Mouse (Mus musculus) myocyte (in vitro differentiated cells): ENCODE results near the gene Arhgap10. TPM values are rescaled to one million over a fixed set of nuclear protein-coding genes. Genes with fewer than 3 reads are reported as not detected.

Source experiments
- H3K27me3 ChIP-seq: one replicate; pipeline ENCODE4 v1.6.1; 2011; ENCODE audit not compliant: control insufficient read depth, insufficient read depth, insufficient read length
- H3K36me3 ChIP-seq: one replicate; pipeline ENCODE4 v1.6.1; 2011; ENCODE audit not compliant: control insufficient read depth, insufficient read depth
- H3K4me2 ChIP-seq: one replicate; pipeline ENCODE4 v1.6.1; 2011; ENCODE audit warnings: low read depth, control low read depth
- H3K4me3 ChIP-seq: one replicate; pipeline ENCODE4 v1.5.1; 2011; ENCODE audit warnings: mild to moderate bottlenecking, control low read depth, moderate library complexity
- H3K79me2 ChIP-seq: one replicate; pipeline ENCODE4 v1.6.1; 2011; ENCODE audit not compliant: control insufficient read depth, insufficient read depth
- H3ac ChIP-seq: one replicate; pipeline ENCODE4 v1.6.1; 2011; ENCODE audit not compliant: control insufficient read depth, insufficient read length
- CEBPB ChIP-seq: IDR thresholded peaks from 2 replicates; pipeline ENCODE4 v1.6.1; 2011; ENCODE audit warnings: mild to moderate bottlenecking, moderate library complexity; ENCODE audit not compliant: poor library complexity, insufficient read depth, severe bottlenecking
- E2F4 ChIP-seq: IDR thresholded peaks from one replicate; pipeline ENCODE4 v1.6.1; 2011; ENCODE audit warnings: mild to moderate bottlenecking, control low read depth, moderate library complexity; ENCODE audit not compliant: insufficient read depth
- MAX ChIP-seq: IDR thresholded peaks from one replicate; pipeline ENCODE4 v1.6.1; 2011; ENCODE audit warnings: low read depth, mild to moderate bottlenecking, control low read depth
- MYOD1 ChIP-seq, 3 experiments: IDR thresholded peaks; one replicate each; pipeline ENCODE4 v1.6.1; 2011; ENCODE audit warnings: control low read depth in 2 of 3, low read depth in 2 of 3, mild to moderate bottlenecking in 2 of 3, moderate library complexity in 1 of 3; ENCODE audit not compliant: insufficient read length in 2 of 3, control insufficient read depth in 1 of 3
- MYOG ChIP-seq, 3 experiments: IDR thresholded peaks; one replicate each; pipeline ENCODE4 v1.6.1; 2011; ENCODE audit warnings: control low read depth in 2 of 3, low read depth in 2 of 3, mild to moderate bottlenecking in 2 of 3; ENCODE audit not compliant: insufficient read length in 2 of 3, control insufficient read depth in 1 of 3, insufficient read depth in 1 of 3
- POLR2A ChIP-seq: IDR thresholded peaks from one replicate; pipeline ENCODE4 v1.6.1; 2011; ENCODE audit warnings: low read depth, mild to moderate bottlenecking, control low read depth, moderate library complexity; ENCODE audit not compliant: insufficient read length
- POLR2AphosphoS2 ChIP-seq: IDR thresholded peaks from one replicate; pipeline ENCODE4 v1.6.1; 2011; ENCODE audit warnings: low read depth, control low read depth; ENCODE audit not compliant: insufficient read length
- REST ChIP-seq: IDR thresholded peaks from one replicate; pipeline ENCODE4 v1.6.1; 2011; ENCODE audit warnings: mild to moderate bottlenecking, control low read depth, moderate library complexity; ENCODE audit not compliant: insufficient read depth, insufficient read length
- SRF ChIP-seq: IDR thresholded peaks from one replicate; pipeline ENCODE4 v1.6.1; 2011; ENCODE audit warnings: low read depth; ENCODE audit not compliant: control insufficient read depth, insufficient read length
- TCF12 ChIP-seq: IDR thresholded peaks from one replicate; pipeline ENCODE4 v1.6.1; 2011; ENCODE audit warnings: mild to moderate bottlenecking, control low read depth; ENCODE audit not compliant: poor library complexity, insufficient read depth, severe bottlenecking
- TCF3 ChIP-seq: IDR thresholded peaks from one replicate; pipeline ENCODE4 v1.6.1; 2011; ENCODE audit warnings: low read depth, control low read depth; ENCODE audit not compliant: insufficient read length
- USF1 ChIP-seq: IDR thresholded peaks from one replicate; pipeline ENCODE4 v1.6.1; 2011; ENCODE audit warnings: low read depth, mild to moderate bottlenecking, control low read depth, moderate library complexity
- polyA plus RNA-seq: library from polyadenylated mRNA; unstranded; fragments of >200 nt; fragmentation: generic; extraction: Trizol; gene quantifications from one replicate; pipeline ENCODE4 v1.2.1, GENCODE M21; 2012; ENCODE audit warnings: missing spikeins

Gene Arhgap10
- polyA plus RNA-seq, 1 experiment = 18.1 TPM

GRCm38 (mm10) chr8:77288065-77288464 is 229.7 kb downstream of the Arhgap10 start:
- H3K36me3 ChIP-seq = no peaks in the 10 kb centered on the region
- TF ChIP-seq REST = no peak

GRCm38 (mm10) chr8:77284473-77284872 is 233.3 kb downstream of the Arhgap10 start:
- Histone ChIP-seq H3K4me2 (no peak overlapping the region), H3ac (no peak overlapping the region), H3K27me3 (no peaks in the 10 kb centered on the region), H3K36me3 (no peaks in the 10 kb centered on the region), H3K79me2 (no peaks in the 10 kb centered on the region), H3K4me3 (no peak overlapping the region)
- TF ChIP-seq TCF12 = no peak
- TF ChIP-seq REST = no peak
- TF ChIP-seq MAX = no peak
- TF ChIP-seq POLR2AphosphoS2 = no peak
- TF ChIP-seq MYOD1 (IDR thresholded peaks at IDR 0.05; ENCODE audit: control insufficient read depth in 1 of 3, insufficient read length in 2 of 3, low read depth in 2 of 3) = no peak
- no peak for TF ChIP-seq CEBPB
- no peak for TF ChIP-seq TCF3
- TF ChIP-seq USF1 = no peak
- no peak for TF ChIP-seq SRF
- TF ChIP-seq E2F4 = no peak

More at GRCm38 (mm10) chr8:77288065-77288464, 229.7 kb downstream of the Arhgap10 start:
- no peak overlapping the region for H3ac ChIP-seq
- H3K27me3 ChIP-seq = no peaks in the 10 kb centered on the region
- H3K4me2 ChIP-seq = peak overlapping the region; percentile 42
- H3K79me2 ChIP-seq = no peaks in the 10 kb centered on the region
- H3K4me3 ChIP-seq = no peak overlapping the region

- H3ac ChIP-seq = no peak overlapping the region
- TF ChIP-seq MYOD1 (IDR thresholded peaks at IDR 0.05; ENCODE audit: control insufficient read depth in 1 of 3, insufficient read length in 2 of 3, low read depth in 2 of 3) (no peak), MYOG (IDR thresholded peaks at IDR 0.05; ENCODE audit: control insufficient read depth in 1 of 3, insufficient read depth in 1 of 3, insufficient read length in 2 of 3, low read depth in 2 of 3) (no peak), POLR2AphosphoS2 (no peak), POLR2A (no peak), USF1 (no peak), TCF3 (no peak), MAX (no peak), SRF (no peak), TCF12 (no peak), CEBPB (no peak), REST (no peak), E2F4 (no peak)
- H3K36me3 ChIP-seq = no peaks in the 10 kb centered on the region
- H3K4me3 ChIP-seq = no peak overlapping the region
- no peak overlapping the region for H3K4me2 ChIP-seq
- no peaks in the 10 kb centered on the region for H3K79me2 ChIP-seq
- no peaks in the 10 kb centered on the region for H3K27me3 ChIP-seq
These were observed 235.0 kb downstream of the Arhgap10 start for GRCm38 (mm10) chr8:77282605-77283236.

- Histone ChIP-seq H3K27me3 (no peaks in the 10 kb centered on the region), H3K4me2 (no peak overlapping the region), H3K79me2 (no peaks in the 10 kb centered on the region), H3K4me3 (no peak overlapping the region), H3K36me3 (no peaks in the 10 kb centered on the region), H3ac (no peak overlapping the region)
- TF ChIP-seq USF1 (no peak), MYOG (IDR thresholded peaks at IDR 0.05; ENCODE audit: control insufficient read depth in 1 of 3, insufficient read depth in 1 of 3, insufficient read length in 2 of 3, low read depth in 2 of 3) (no peak)
These were observed 237.8 kb downstream of the Arhgap10 start for GRCm38 (mm10) chr8:77279977-77280376.

GRCm38 (mm10) chr8:77278246-77278645 is 239.5 kb downstream of the Arhgap10 start:
- Histone ChIP-seq H3K4me3 (no peak overlapping the region), H3ac (no peak overlapping the region), H3K36me3 (no peaks in the 10 kb centered on the region), H3K27me3 (no peaks in the 10 kb centered on the region), H3K79me2 (no peaks in the 10 kb centered on the region), H3K4me2 (no peak overlapping the region)
- TF ChIP-seq REST = no peak
- no peak for TF ChIP-seq CEBPB
- no peak for TF ChIP-seq MYOG (IDR thresholded peaks at IDR 0.05; ENCODE audit: control insufficient read depth in 1 of 3, insufficient read depth in 1 of 3, insufficient read length in 2 of 3, low read depth in 2 of 3)
- TF ChIP-seq POLR2A = no peak
- no peak for TF ChIP-seq SRF
- TF ChIP-seq TCF3 = no peak
- no peak for TF ChIP-seq MYOD1 (IDR thresholded peaks at IDR 0.05; ENCODE audit: control insufficient read depth in 1 of 3, insufficient read length in 2 of 3, low read depth in 2 of 3)
- TF ChIP-seq USF1 = no peak
- no peak for TF ChIP-seq MAX
- no peak for TF ChIP-seq E2F4
- TF ChIP-seq POLR2AphosphoS2 = no peak
